Mouse (Mus musculus) MEL (cell line): Measurements from ENCODE around the gene Gm20696. TPM values are rescaled to one million over a fixed set of nuclear protein-coding genes. Genes with fewer than 3 reads are reported as not detected.

Experiments used
- DNase-seq: peaks from one replicate; pipeline ENCODE4 v3.0.0; 2011; ENCODE audit warnings: low read depth, low spot score
- H3K27ac ChIP-seq: 2 replicates; pipeline ENCODE4 v1.5.1; 2012; ENCODE audit warnings: low read depth, mild to moderate bottlenecking, control low read depth, low read length, moderate library complexity; ENCODE audit not compliant: control insufficient read depth
- H3K27me3 ChIP-seq, 2 experiments: fragments of 150-350 bp in 1 of 2; sonication (generic) in 1 of 2; 2 replicates each; pipeline ENCODE4 v1.6.1; 2012; ENCODE audit warnings: low read length in 2 of 2, mild to moderate bottlenecking in 2 of 2, improper control_type of control experiment in 1 of 2, moderate library complexity in 1 of 2; ENCODE audit not compliant: insufficient read depth in 2 of 2, control insufficient read depth in 1 of 2
- H3K36me3 ChIP-seq, 2 experiments: 2 replicates each; pipeline ENCODE4 v1.6.1; 2012 to 2014; ENCODE audit warnings: low read length in 2 of 2, improper control_type of control experiment in 1 of 2, inconsistent platforms in 1 of 2, mild to moderate bottlenecking in 1 of 2; ENCODE audit not compliant: insufficient read depth in 2 of 2, control insufficient read depth in 1 of 2
- H3K4me1 ChIP-seq, 2 experiments: fragments of 150-350 bp in 1 of 2; sonication (generic) in 1 of 2; 2 replicates each; pipeline ENCODE4 v1.6.1; 2012; ENCODE audit warnings: low read length in 2 of 2, improper control_type of control experiment in 1 of 2, mild to moderate bottlenecking in 1 of 2; ENCODE audit not compliant: insufficient read depth in 2 of 2, control insufficient read depth in 1 of 2
- H3K4me3 ChIP-seq, 2 experiments: fragments of 150-350 bp in 1 of 2; sonication (generic) in 1 of 2; 2 replicates each; pipeline ENCODE4 v1.5.1; 2012; ENCODE audit warnings: low read depth in 2 of 2, low read length in 2 of 2, mild to moderate bottlenecking in 2 of 2, moderate library complexity in 2 of 2, control low read depth in 1 of 2, improper control_type of control experiment in 1 of 2; ENCODE audit not compliant: control insufficient read depth in 1 of 2, insufficient read depth in 1 of 2
- H3K79me2 ChIP-seq: 2 replicates; pipeline ENCODE4 v1.6.1; 2012; ENCODE audit warnings: mild to moderate bottlenecking, low read length, moderate library complexity; ENCODE audit not compliant: control insufficient read depth, poor library complexity, insufficient read depth
- H3K9ac ChIP-seq: 2 replicates; pipeline ENCODE4 v1.6.1; 2012; ENCODE audit warnings: low read depth, mild to moderate bottlenecking, control low read depth, low read length, moderate library complexity; ENCODE audit not compliant: control insufficient read depth, poor library complexity, severe bottlenecking
- H3K9me3 ChIP-seq: fragments of 150-350 bp; sonication (generic); replicated peaks from 2 replicates; pipeline ENCODE4 v1.6.1; 2012; ENCODE audit warnings: mild to moderate bottlenecking, low read length, improper control_type of control experiment, moderate library complexity; ENCODE audit not compliant: insufficient read depth
- CHD1 ChIP-seq: IDR thresholded peaks from 2 replicates; pipeline ENCODE4 v1.6.1; 2012; ENCODE audit warnings: low read depth, mild to moderate bottlenecking, inconsistent platforms, low read length, improper control_type of control experiment
- CTCF ChIP-seq, 3 experiments: IDR thresholded peaks in 2 of 3; conservative IDR thresholded peaks in 1 of 3; 2 replicates each; pipeline ENCODE4 v1.5.1; 2011 to 2012; ENCODE audit warnings: low read length in 3 of 3, low read depth in 2 of 3, mild to moderate bottlenecking in 2 of 3, improper control_type of control experiment in 1 of 3, inconsistent platforms in 1 of 3, mixed read lengths in 1 of 3, moderate library complexity in 1 of 3; ENCODE audit not compliant: control insufficient read depth in 1 of 3, insufficient read depth in 1 of 3, poor library complexity in 1 of 3, severe bottlenecking in 1 of 3
- E2F4 ChIP-seq: IDR thresholded peaks from 2 replicates; pipeline ENCODE4 v1.6.1; 2011; ENCODE audit warnings: low read depth, low read length, improper control_type of control experiment, borderline replicate concordance
- EP300 ChIP-seq, 2 experiments: IDR thresholded peaks; 2 replicates each; pipeline ENCODE4 v1.6.1; 2011; ENCODE audit warnings: improper control_type of control experiment in 2 of 2, low read length in 2 of 2, low read depth in 1 of 2, mild to moderate bottlenecking in 1 of 2
- ETS1 ChIP-seq: IDR thresholded peaks from 2 replicates; pipeline ENCODE4 v1.6.1; 2012; ENCODE audit warnings: low read depth, mild to moderate bottlenecking, inconsistent platforms, low read length, improper control_type of control experiment, moderate library complexity
- HCFC1 ChIP-seq: IDR thresholded peaks from 2 replicates; pipeline ENCODE4 v1.6.1; 2012; ENCODE audit warnings: low read depth, mild to moderate bottlenecking, inconsistent platforms, low read length, improper control_type of control experiment, moderate library complexity
- JUND ChIP-seq: IDR thresholded peaks from 2 replicates; pipeline ENCODE4 v1.6.1; 2011; ENCODE audit warnings: low read depth, mild to moderate bottlenecking, improper control_type of control experiment, low read length
- KAT2A ChIP-seq: conservative IDR thresholded peaks from 2 replicates; pipeline ENCODE4 v1.6.1; 2012; ENCODE audit warnings: low read depth, low read length, improper control_type of control experiment, inconsistent platforms
- MAZ ChIP-seq: IDR thresholded peaks from 2 replicates; pipeline ENCODE4 v1.6.1; 2012; ENCODE audit warnings: low read depth, mild to moderate bottlenecking, inconsistent platforms, low read length, improper control_type of control experiment
- MXI1 ChIP-seq: IDR thresholded peaks from 2 replicates; pipeline ENCODE4 v1.6.1; 2011; ENCODE audit warnings: mild to moderate bottlenecking, low read depth, low read length, improper control_type of control experiment
- MYB ChIP-seq: IDR thresholded peaks from 2 replicates; pipeline ENCODE4 v1.6.1; 2011; ENCODE audit warnings: mild to moderate bottlenecking, low read depth, low read length, improper control_type of control experiment
- NELFE ChIP-seq: IDR thresholded peaks from 2 replicates; pipeline ENCODE4 v1.6.1; 2011; ENCODE audit warnings: low read depth, low read length, improper control_type of control experiment
- NRF1 ChIP-seq: IDR thresholded peaks from 2 replicates; pipeline ENCODE4 v1.6.1; 2014; ENCODE audit warnings: low read depth, mild to moderate bottlenecking, inconsistent platforms, low read length, improper control_type of control experiment, moderate library complexity; ENCODE audit not compliant: poor library complexity, insufficient read depth, severe bottlenecking
- POLR2A ChIP-seq, 2 experiments: IDR thresholded peaks; 2 replicates each; pipeline ENCODE4 v1.6.1; 2011 to 2012; ENCODE audit warnings: low read length in 2 of 2, mild to moderate bottlenecking in 2 of 2, control low read depth in 1 of 2, improper control_type of control experiment in 1 of 2, low read depth in 1 of 2, moderate library complexity in 1 of 2; ENCODE audit not compliant: control insufficient read depth in 1 of 2, insufficient read depth in 1 of 2, poor library complexity in 1 of 2
- POLR2AphosphoS2 ChIP-seq: IDR thresholded peaks from 2 replicates; pipeline ENCODE4 v1.6.1; 2011; ENCODE audit warnings: low read length, improper control_type of control experiment
- RCOR1 ChIP-seq: IDR thresholded peaks from 2 replicates; pipeline ENCODE4 v1.6.1; 2012; ENCODE audit warnings: low read depth, mild to moderate bottlenecking, inconsistent platforms, low read length, improper control_type of control experiment
- SIN3A ChIP-seq: IDR thresholded peaks from 2 replicates; pipeline ENCODE4 v1.6.1; 2012; ENCODE audit warnings: low read length, improper control_type of control experiment, inconsistent platforms
- SMC3 ChIP-seq: IDR thresholded peaks from 2 replicates; pipeline ENCODE4 v1.6.1; 2011; ENCODE audit warnings: low read depth, low read length, improper control_type of control experiment
- TAL1 ChIP-seq: IDR thresholded peaks from 2 replicates; pipeline ENCODE4 v1.6.1; 2012; ENCODE audit warnings: mild to moderate bottlenecking, inconsistent platforms, low read length, moderate library complexity, mixed read lengths
- TCF12 ChIP-seq: IDR thresholded peaks from 2 replicates; pipeline ENCODE4 v1.6.1; 2014; ENCODE audit warnings: low read depth, mild to moderate bottlenecking, inconsistent platforms, low read length, improper control_type of control experiment, moderate library complexity
- UBTF ChIP-seq: IDR thresholded peaks from 2 replicates; pipeline ENCODE4 v1.6.1; 2012; ENCODE audit warnings: low read depth, mild to moderate bottlenecking, inconsistent platforms, low read length, improper control_type of control experiment, moderate library complexity, borderline replicate concordance; ENCODE audit not compliant: insufficient read depth
- USF1 ChIP-seq: IDR thresholded peaks from 2 replicates; pipeline ENCODE4 v1.6.1; 2014; ENCODE audit warnings: low read depth, mild to moderate bottlenecking, inconsistent platforms, low read length, improper control_type of control experiment, moderate library complexity
- USF2 ChIP-seq, 2 experiments: IDR thresholded peaks; 2 replicates each; pipeline ENCODE4 v1.6.1; 2011 to 2012; ENCODE audit warnings: improper control_type of control experiment in 2 of 2, low read length in 2 of 2, borderline replicate concordance in 1 of 2, inconsistent platforms in 1 of 2, low read depth in 1 of 2, mild to moderate bottlenecking in 1 of 2; ENCODE audit not compliant: insufficient read depth in 1 of 2
- ZC3H11A ChIP-seq: IDR thresholded peaks from 2 replicates; pipeline ENCODE4 v1.6.1; 2012; ENCODE audit warnings: low read depth, mild to moderate bottlenecking, inconsistent platforms, low read length, improper control_type of control experiment
- ZMIZ1 ChIP-seq: IDR thresholded peaks from 2 replicates; pipeline ENCODE4 v1.6.1; 2012; ENCODE audit warnings: low read depth, mild to moderate bottlenecking, inconsistent platforms, low read length, improper control_type of control experiment, moderate library complexity
- ZNF384 ChIP-seq: IDR thresholded peaks from 2 replicates; pipeline ENCODE4 v1.6.1; 2012; ENCODE audit warnings: low read depth, mild to moderate bottlenecking, inconsistent platforms, low read length, improper control_type of control experiment
- polyA plus RNA-seq, 2 experiments: library from polyadenylated mRNA; stranded (reverse) in 1 of 2; unstranded in 1 of 2; fragments of >175 nt in 1 of 2; fragments of >200 nt in 1 of 2; gene quantifications; 2 replicates each; pipeline versions ENCODE4 v1.2.1 to v1.2.4; 2012; ENCODE audit warnings: low replicate concordance in 2 of 2, low read depth in 1 of 2; ENCODE audit not compliant: insufficient read length in 2 of 2, insufficient read depth in 1 of 2, missing spikeins in 1 of 2
- total RNA-seq: library from RNA; depleted of rRNA; stranded (reverse); fragments of 300-350 nt; gene quantifications from 2 replicates; pipeline ENCODE4 v1.2.3, GENCODE M21; 2012

The Gm20696 gene
- total and polyA plus RNA-seq, 3 experiments, result 0.07 to 0.39 TPM; not detected in 1

- H3K4me3 ChIP-seq, result no peak overlapping the region
- H3K79me2 ChIP-seq, result no peaks in the 10 kb centered on the region
- no peaks in the 10 kb centered on the region for H3K4me1 ChIP-seq
- H3K27ac ChIP-seq, result no peak overlapping the region
- H3K9ac ChIP-seq, result no peak overlapping the region
- no peaks in the 10 kb centered on the region; a peak in 2 of 4 replicates for H3K36me3 ChIP-seq
- H3K27me3 ChIP-seq, result no peaks in the 10 kb centered on the region
- no peaks in the 10 kb centered on the region for H3K9me3 ChIP-seq
- TF ChIP-seq POLR2A (IDR thresholded peaks at IDR 0.05; ENCODE audit: control insufficient read depth in 1 of 2, insufficient read depth in 1 of 2, low read depth in 1 of 2, low read length in 2 of 2, poor library complexity in 1 of 2), result no peak
- TF ChIP-seq TCF12, result no peak
- TF ChIP-seq MXI1, result no peak
- TF ChIP-seq UBTF, result no peak
- no peak for TF ChIP-seq ZC3H11A
- no peak for TF ChIP-seq SIN3A
- TF ChIP-seq USF1, result no peak
- TF ChIP-seq JUND, result no peak
- TF ChIP-seq USF2 (IDR thresholded peaks at IDR 0.05; ENCODE audit: borderline replicate concordance in 1 of 2, insufficient read depth in 1 of 2, low read depth in 1 of 2, low read length in 2 of 2), result no peak
- no peak for TF ChIP-seq ETS1
- no peak for TF ChIP-seq MAZ
- no peak for TF ChIP-seq NRF1
- no peak for TF ChIP-seq KAT2A
- TF ChIP-seq HCFC1, result no peak
- TF ChIP-seq ZMIZ1, result no peak
- TF ChIP-seq ZNF384, result no peak
- no peak for TF ChIP-seq RCOR1
- TF ChIP-seq E2F4, result no peak
- TF ChIP-seq MYB, result no peak
- TF ChIP-seq, all 39 proteins: peak for 0
- DNase-seq, result no peak
Measured at GRCm38 (mm10) chr6:99509189-99509592, 157.4 kb downstream of the Gm20696 start.

- Histone ChIP-seq H3K9me3 (no peaks in the 10 kb centered on the region), H3K27ac (no peak overlapping the region), H3K4me1 (no peaks in the 10 kb centered on the region), H3K4me3 (no peak overlapping the region), H3K36me3 (no peaks in the 10 kb centered on the region; a peak in 1 of 4 replicates), H3K9ac (no peak overlapping the region), H3K27me3 (no peaks in the 10 kb centered on the region), H3K79me2 (no peaks in the 10 kb centered on the region)
- DNase-seq, result no peak
- TF ChIP-seq CHD1 (no peak), RCOR1 (no peak), KAT2A (no peak), TAL1 (no peak), POLR2AphosphoS2 (no peak), NELFE (no peak), EP300 (IDR thresholded peaks at IDR 0.05; ENCODE audit: low read depth in 1 of 2, low read length in 2 of 2) (no peak), USF1 (no peak), SMC3 (no peak), POLR2A (IDR thresholded peaks at IDR 0.05; ENCODE audit: control insufficient read depth in 1 of 2, insufficient read depth in 1 of 2, low read depth in 1 of 2, low read length in 2 of 2, poor library complexity in 1 of 2) (no peak), ZNF384 (no peak), CTCF (IDR thresholded peaks at IDR 0.05 in 2 of 3, conservative IDR thresholded peaks at IDR 0.05 in 1 of 3; ENCODE audit: control insufficient read depth in 1 of 3, insufficient read depth in 1 of 3, low read depth in 2 of 3, low read length in 3 of 3, poor library complexity in 1 of 3, severe bottlenecking in 1 of 3) (no peak), UBTF (no peak), SIN3A (no peak)
- TF ChIP-seq, all 39 proteins: peak for 0
Measured at GRCm38 (mm10) chr6:99506816-99507215, 159.8 kb downstream of the Gm20696 start.
